Mouse (Mus musculus): ENCODE measurements around the gene Cd52. TPM values are rescaled to one million over a fixed set of nuclear protein-coding genes. Genes with fewer than 3 reads are reported as not detected.
A peak's percentile ranks its signal among the peaks of the same experiment; 100 is the strongest.

Cd52 gene
- polyA plus RNA-seq, 1 experiment from 2014 or later, result 114 TPM

GRCm38 (mm10) chr4:134080674-134081073, 14.2 kb downstream of the Cd52 start:
- 78% methylated on average over 4 of the region's 4 CpGs for WGBS (ENCODE audit: insufficient replicate concordance)

GRCm38 (mm10) chr4:134078694-134079093, 16.2 kb downstream of the Cd52 start:
- Histone ChIP-seq H3K27ac (ENCODE audit: low read depth) (no peak overlapping the region), H3K4me2 (ENCODE audit: low read depth, low read length) (no peak overlapping the region), H3K9me3 (ENCODE audit: low read length) (no peaks in the 10 kb centered on the region), H3K27me3 (ENCODE audit: insufficient read depth, low read length) (no peaks in the 10 kb centered on the region), H3K9ac (replicated peaks) (no peak overlapping the region), H3K36me3 (replicated peaks; ENCODE audit: insufficient read depth, low read length) (no peaks in the 10 kb centered on the region), H3K4me3 (ENCODE audit: low read depth, low read length) (no peak overlapping the region), H3K4me1 (ENCODE audit: insufficient read depth) (peaks cover 13% of the 10 kb centered on the region)
- no peak for ATAC-seq
- 23% methylated on average over 3 of the region's 3 CpGs for WGBS (ENCODE audit: insufficient replicate concordance)
- no peak for DNase-seq
- TF ChIP-seq EP300 (IDR thresholded peaks at IDR 0.05; ENCODE audit: low read depth) (no peak), CTCF (IDR thresholded peaks at IDR 0.05; ENCODE audit: low read depth) (peak; percentile 66)

More at GRCm38 (mm10) chr4:134080674-134081073, 14.2 kb downstream of the Cd52 start:
- H3K9ac ChIP-seq (replicated peaks), result no peak overlapping the region
- no peak overlapping the region for H3K4me3 ChIP-seq (ENCODE audit: low read depth, low read length)
- H3K4me2 ChIP-seq (ENCODE audit: low read depth, low read length), result no peak overlapping the region
- no peaks in the 10 kb centered on the region for H3K36me3 ChIP-seq (replicated peaks; ENCODE audit: insufficient read depth, low read length)
- no peak for TF ChIP-seq CTCF (IDR thresholded peaks at IDR 0.05; ENCODE audit: low read depth)
- no peak for TF ChIP-seq EP300 (IDR thresholded peaks at IDR 0.05; ENCODE audit: low read depth)
- H3K4me1 ChIP-seq (ENCODE audit: insufficient read depth), result peaks cover 13% of the 10 kb centered on the region
- DNase-seq (no peak), ATAC-seq (no peak)
- 0 out of 2 replicates have a peak, but pooled peaks cover 4% of the 10 kb centered on the region for H3K9me3 ChIP-seq (ENCODE audit: low read length)
- no peak overlapping the region for H3K27ac ChIP-seq (ENCODE audit: low read depth)
- no peaks in the 10 kb centered on the region for H3K27me3 ChIP-seq (ENCODE audit: insufficient read depth, low read length)

- no peak overlapping the region for H3K4me3 ChIP-seq (ENCODE audit: low read depth, low read length)
- TF ChIP-seq EP300 (IDR thresholded peaks at IDR 0.05; ENCODE audit: low read depth) (no peak), CTCF (IDR thresholded peaks at IDR 0.05; ENCODE audit: low read depth) (no peak)
- DNase-seq (no peak), ATAC-seq (no peak)
- no peaks in the 10 kb centered on the region for H3K36me3 ChIP-seq (replicated peaks; ENCODE audit: insufficient read depth, low read length)
- H3K4me1 ChIP-seq (ENCODE audit: insufficient read depth), result no peaks in the 10 kb centered on the region; the same call in 1 of the 2 replicates
- H3K9me3 ChIP-seq (ENCODE audit: low read length), result no peaks in the 10 kb centered on the region
- no peaks in the 10 kb centered on the region for H3K27me3 ChIP-seq (ENCODE audit: insufficient read depth, low read length)
- no peak overlapping the region for H3K4me2 ChIP-seq (ENCODE audit: low read depth, low read length)
- WGBS (ENCODE audit: insufficient replicate concordance), result 73% methylated on average over 4 of the region's 4 CpGs
- no peak overlapping the region for H3K27ac ChIP-seq (ENCODE audit: low read depth)
- H3K9ac ChIP-seq (replicated peaks), result no peak overlapping the region
These were observed 25.9 kb downstream of the Cd52 start for GRCm38 (mm10) chr4:134068793-134069580.

GRCm38 (mm10) chr4:134067833-134068544, 26.9 kb downstream of the Cd52 start:
- ATAC-seq (peak; percentile 50; the same call in 1 of the 2 replicates), DNase-seq (no peak)
- no peak overlapping the region for H3K4me3 ChIP-seq (ENCODE audit: low read depth, low read length)
- 79% methylated on average over 7 of the region's 7 CpGs for WGBS (ENCODE audit: insufficient replicate concordance)
- no peak overlapping the region for H3K9ac ChIP-seq (replicated peaks)
- H3K27ac ChIP-seq (ENCODE audit: low read depth), result 0 out of 2 replicates have a peak overlapping the region, but pooled peaks have one; percentile 44
- no peaks in the 10 kb centered on the region for H3K36me3 ChIP-seq (replicated peaks; ENCODE audit: insufficient read depth, low read length)
- no peak overlapping the region for H3K4me2 ChIP-seq (ENCODE audit: low read depth, low read length)
- TF ChIP-seq EP300 (IDR thresholded peaks at IDR 0.05; ENCODE audit: low read depth) (no peak), CTCF (IDR thresholded peaks at IDR 0.05; ENCODE audit: low read depth) (no peak)
- H3K27me3 ChIP-seq (ENCODE audit: insufficient read depth, low read length), result no peaks in the 10 kb centered on the region
- H3K4me1 ChIP-seq (ENCODE audit: insufficient read depth), result no peaks in the 10 kb centered on the region; the same call in 1 of the 2 replicates
- no peaks in the 10 kb centered on the region for H3K9me3 ChIP-seq (ENCODE audit: low read length)

GRCm38 (mm10) chr4:134067383-134067782, 27.5 kb downstream of the Cd52 start:
- H3K4me2 ChIP-seq (ENCODE audit: low read depth, low read length), result no peak overlapping the region

GRCm38 (mm10) chr4:134065431-134066004, 29.4 kb downstream of the Cd52 start:
- H3K27ac ChIP-seq (ENCODE audit: low read depth), result no peak overlapping the region
- no peak for ATAC-seq
- no peak overlapping the region for H3K4me2 ChIP-seq (ENCODE audit: low read depth, low read length)
- no peaks in the 10 kb centered on the region for H3K36me3 ChIP-seq (replicated peaks; ENCODE audit: insufficient read depth, low read length)
- H3K9ac ChIP-seq (replicated peaks), result no peak overlapping the region
- H3K4me3 ChIP-seq (ENCODE audit: low read depth, low read length), result no peak overlapping the region
- H3K27me3 ChIP-seq (ENCODE audit: insufficient read depth, low read length), result no peaks in the 10 kb centered on the region
- DNase-seq, result no peak
- no peaks in the 10 kb centered on the region for H3K9me3 ChIP-seq (ENCODE audit: low read length)
- H3K4me1 ChIP-seq (ENCODE audit: insufficient read depth), result peaks cover 7% of the 10 kb centered on the region
- no peak for TF ChIP-seq EP300 (IDR thresholded peaks at IDR 0.05; ENCODE audit: low read depth)
- no peak for TF ChIP-seq CTCF (IDR thresholded peaks at IDR 0.05; ENCODE audit: low read depth)
- WGBS (ENCODE audit: insufficient replicate concordance), result 42% methylated on average over 22 of the region's 23 CpGs

More at GRCm38 (mm10) chr4:134067383-134067782, 27.5 kb downstream of the Cd52 start:
- 72% methylated on average over 8 of the region's 8 CpGs for WGBS (ENCODE audit: insufficient replicate concordance)
- Histone ChIP-seq H3K36me3 (replicated peaks; ENCODE audit: insufficient read depth, low read length) (no peaks in the 10 kb centered on the region), H3K4me3 (ENCODE audit: low read depth, low read length) (no peak overlapping the region), H3K9me3 (ENCODE audit: low read length) (no peaks in the 10 kb centered on the region), H3K9ac (replicated peaks) (no peak overlapping the region), H3K27ac (ENCODE audit: low read depth) (peak overlapping the region; percentile 44; the same call in 1 of the 2 replicates), H3K4me1 (ENCODE audit: insufficient read depth) (peaks cover under 1% of the 10 kb centered on the region), H3K27me3 (ENCODE audit: insufficient read depth, low read length) (no peaks in the 10 kb centered on the region)
- no peak for DNase-seq
- TF ChIP-seq EP300 (IDR thresholded peaks at IDR 0.05; ENCODE audit: low read depth) (no peak), CTCF (IDR thresholded peaks at IDR 0.05; ENCODE audit: low read depth) (no peak)
- ATAC-seq, result peak; percentile 91

Data from liver, postnatal 0 days (tissue).